Mouse (Mus musculus): ENCODE results near the gene Tcp11. TPM values are rescaled to one million over a fixed set of nuclear protein-coding genes. Genes with fewer than 3 reads are reported as not detected.

Tcp11 gene
- under 1 TPM; 0.61 to 0.88 TPM for total RNA-seq (2021)
- long read RNA-seq, experiment 1, partial matches to known transcripts: 0 of 1 reads
- long read RNA-seq, experiment 1, other reads (novel, unspliced or antisense): 0 of 1 reads
- long read RNA-seq, experiment 2, partial matches to known transcripts: 0 of 1 reads
- long read RNA-seq, experiment 2, other reads (novel, unspliced or antisense): 0 of 1 reads

DNA sequence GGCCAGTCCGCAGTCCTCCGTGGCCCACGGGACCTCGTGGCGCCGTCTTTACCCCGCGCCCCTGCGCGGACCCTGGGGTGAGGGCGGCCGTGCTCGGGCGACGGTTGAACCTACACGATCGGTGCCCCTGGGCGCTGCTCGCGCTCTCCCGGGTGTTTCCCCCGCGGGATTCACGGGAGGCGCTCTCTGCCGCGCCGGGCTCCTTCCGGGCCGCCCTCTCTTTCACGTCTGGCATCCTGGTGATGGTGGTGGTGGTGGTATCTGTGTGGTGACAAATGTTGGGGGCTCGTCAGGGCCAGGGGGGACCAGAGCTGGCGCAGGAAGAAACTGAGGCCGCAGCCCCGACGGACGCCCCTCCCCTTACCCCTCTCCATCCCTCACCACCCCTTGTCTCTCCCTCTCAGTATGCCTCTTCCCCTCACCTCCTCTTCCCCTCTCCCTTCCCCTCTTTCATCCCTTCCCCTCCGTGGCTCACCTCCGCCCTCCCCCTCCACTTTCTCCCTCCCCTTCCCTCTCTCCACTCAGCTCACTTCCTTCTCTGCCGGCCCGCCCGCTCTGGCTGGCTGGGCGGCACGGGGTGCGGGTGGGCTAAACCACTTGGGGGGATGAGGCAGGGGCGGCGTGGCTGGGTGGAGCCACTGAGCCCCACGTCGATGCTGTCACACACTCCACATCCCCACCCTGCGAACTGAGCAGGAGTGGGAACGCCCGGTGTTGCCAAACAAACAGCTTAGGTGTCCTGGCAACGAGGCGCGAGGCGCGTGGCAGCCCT, at the start of gene Tcp11:
Tcp11 (minus strand) TSS at position 595 of the 772 bp plus-strand sequence.
- H3K27ac ChIP-seq: no peak within 1 kb of the TSS
- peak in 1 of 2 experiments; percentile 24 for DNase-seq (ENCODE audit: extremely low spot score in 1 of 2, low spot score in 2 of 2)
- intact Hi-C loops (cut with DNase I): loop anchor here (10.0 kb wide), 1 partner anchor 225 kb away; no protein-coding TSS in a partner anchor

GRCm38 (mm10) chr17:28129796-28130195, 49.4 kb upstream of the Tcp11 start:
- DNase-seq (ENCODE audit: extremely low spot score in 1 of 2, low spot score in 2 of 2): no peak
- TF ChIP-seq CTCF (IDR thresholded peaks at IDR 0.05): no peak
- intact Hi-C loops (cut with DNase I): no loop called here

More for the DNA sequence above, at the start of gene Tcp11:
- H3K4me3 ChIP-seq: peak within 1 kb of the TSS; percentile 59
- no peak for TF ChIP-seq CTCF (IDR thresholded peaks at IDR 0.05)

DNA sequence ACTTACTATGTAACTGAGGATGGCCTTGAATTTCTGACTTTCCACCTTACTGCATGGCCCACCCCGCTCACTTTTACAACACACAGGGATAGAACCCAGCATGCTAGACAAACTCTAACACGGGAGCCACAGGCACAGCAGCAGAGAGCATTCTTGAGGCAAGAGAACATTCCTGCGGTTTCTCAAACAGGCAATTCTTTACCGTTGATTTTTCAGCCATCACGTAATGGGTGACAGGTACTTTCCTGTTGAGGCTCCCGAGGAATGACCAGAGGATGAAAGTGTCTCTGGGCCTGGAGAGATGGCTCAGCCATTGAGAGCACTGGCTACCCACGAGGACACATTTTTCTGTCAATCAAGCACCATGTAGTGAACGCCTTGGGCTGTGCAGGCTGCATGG, 43.9 kb upstream of the Tcp11 start:
- no peak for TF ChIP-seq CTCF (IDR thresholded peaks at IDR 0.05)
- DNase-seq (ENCODE audit: extremely low spot score in 1 of 2, low spot score in 2 of 2): no peak
- H3K4me3 ChIP-seq: no peak overlapping the region
- intact Hi-C loops (cut with DNase I): no loop called here
- H3K27ac ChIP-seq: no peak overlapping the region

More at GRCm38 (mm10) chr17:28129796-28130195, 49.4 kb upstream of the Tcp11 start:
- H3K4me3 ChIP-seq: no peak overlapping the region
- no peak overlapping the region for H3K27ac ChIP-seq

- DNase-seq (ENCODE audit: extremely low spot score in 1 of 2, low spot score in 2 of 2): no peak
- intact Hi-C loops (cut with DNase I): no loop called here
Observed at GRCm38 (mm10) chr17:28123627-28124026, 43.2 kb upstream of the Tcp11 start.

GRCm38 (mm10) chr17:28122949-28123348, 42.5 kb upstream of the Tcp11 start:
- no peak for DNase-seq (ENCODE audit: extremely low spot score in 1 of 2, low spot score in 2 of 2)
- no peak for TF ChIP-seq CTCF (IDR thresholded peaks at IDR 0.05)
- Histone ChIP-seq H3K4me3 (no peak overlapping the region), H3K27ac (no peak overlapping the region)
- intact Hi-C loops (cut with DNase I): no loop called here

More at GRCm38 (mm10) chr17:28123627-28124026, 43.2 kb upstream of the Tcp11 start:
- TF ChIP-seq CTCF (IDR thresholded peaks at IDR 0.05): no peak
- Histone ChIP-seq H3K27ac (no peak overlapping the region), H3K4me3 (no peak overlapping the region)

GRCm38 (mm10) chr17:28120460-28120859, 40.0 kb upstream of the Tcp11 start:
- intact Hi-C loops (cut with DNase I): no loop called here
- no peak for TF ChIP-seq CTCF (IDR thresholded peaks at IDR 0.05)
- no peak for DNase-seq (ENCODE audit: extremely low spot score in 1 of 2, low spot score in 2 of 2)

DNA sequence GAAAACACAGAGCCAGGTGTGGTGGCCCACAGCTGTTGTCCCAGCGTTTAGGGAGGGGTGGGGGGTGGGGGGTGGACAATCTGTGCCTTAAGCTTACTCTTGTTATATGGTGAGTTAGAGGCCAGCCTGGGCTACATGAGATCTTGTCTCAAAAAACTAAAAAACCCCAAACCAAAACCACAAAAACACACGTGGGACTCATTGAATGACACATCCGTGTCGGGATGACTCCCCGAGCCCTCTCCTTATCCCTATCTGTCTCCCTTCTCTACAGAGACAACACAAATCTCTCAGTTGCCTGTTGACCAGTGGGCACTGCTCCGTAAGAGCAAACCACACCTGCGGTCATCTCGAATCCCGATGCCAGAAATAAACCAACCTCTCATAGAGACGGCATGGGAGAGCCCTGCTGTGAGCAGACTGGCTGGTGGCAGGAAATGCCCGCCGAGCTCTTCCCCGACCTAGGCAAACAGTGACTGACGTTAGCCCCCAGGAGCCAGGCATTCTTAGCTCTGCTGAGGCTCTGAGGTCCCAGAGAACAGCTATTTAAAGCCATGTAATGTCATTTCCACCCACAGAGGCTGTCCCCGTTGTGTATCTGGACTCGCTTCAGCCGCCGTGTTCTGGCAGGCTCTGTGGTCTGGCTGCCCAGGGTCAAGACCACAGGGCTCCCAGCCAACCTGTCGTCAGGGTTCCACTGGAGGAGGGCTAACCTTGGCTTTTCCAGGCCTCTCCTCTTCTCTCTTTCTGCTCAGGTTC, 37.2 kb upstream of the Tcp11 start:
- no peak overlapping the region for H3K4me3 ChIP-seq
- no peak overlapping the region for H3K27ac ChIP-seq
- intact Hi-C loops (cut with DNase I): no loop called here
- DNase-seq (ENCODE audit: extremely low spot score in 1 of 2, low spot score in 2 of 2): no peak
- no peak for TF ChIP-seq CTCF (IDR thresholded peaks at IDR 0.05)

More at GRCm38 (mm10) chr17:28120460-28120859, 40.0 kb upstream of the Tcp11 start:
- H3K27ac ChIP-seq: no peak overlapping the region
- no peak overlapping the region for H3K4me3 ChIP-seq

- Histone ChIP-seq H3K27ac (no peak overlapping the region), H3K4me3 (no peak overlapping the region)
- DNase-seq (ENCODE audit: extremely low spot score in 1 of 2, low spot score in 2 of 2): no peak
- no peak for TF ChIP-seq CTCF (IDR thresholded peaks at IDR 0.05)
- intact Hi-C loops (cut with DNase I): no loop called here
Observed at GRCm38 (mm10) chr17:28116335-28116734, 35.9 kb upstream of the Tcp11 start.

DNA sequence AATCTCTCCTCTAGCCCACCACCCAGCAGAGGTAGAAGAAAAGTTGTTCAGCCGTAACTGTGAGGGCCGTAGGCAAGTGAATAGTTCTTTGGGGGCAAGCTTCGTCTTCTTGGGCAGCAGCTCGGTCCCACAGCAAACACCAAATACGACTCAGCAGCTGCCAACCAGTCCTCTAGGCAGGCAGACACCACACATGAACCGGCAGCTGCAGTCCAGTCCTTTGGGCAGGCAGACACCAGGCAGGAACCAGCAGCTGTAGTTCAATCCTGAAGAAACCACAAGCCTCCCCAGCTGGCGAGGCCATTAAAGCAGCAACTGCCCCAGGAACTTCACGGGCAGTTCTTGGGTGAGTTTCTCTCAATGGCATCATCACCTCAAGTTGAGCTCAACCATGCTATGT, 31.8 kb upstream of the Tcp11 start:
- no peak overlapping the region for H3K4me3 ChIP-seq
- no peak for TF ChIP-seq CTCF (IDR thresholded peaks at IDR 0.05)
- DNase-seq (ENCODE audit: extremely low spot score in 1 of 2, low spot score in 2 of 2): no peak
- H3K27ac ChIP-seq: no peak overlapping the region
- intact Hi-C loops (cut with DNase I): no loop called here

- no peak overlapping the region for H3K27ac ChIP-seq
- TF ChIP-seq CTCF (IDR thresholded peaks at IDR 0.05): no peak
- H3K4me3 ChIP-seq: no peak overlapping the region
- intact Hi-C loops (cut with DNase I): no loop called here
- DNase-seq (ENCODE audit: extremely low spot score in 1 of 2, low spot score in 2 of 2): no peak
Observed at GRCm38 (mm10) chr17:28107275-28107674, 26.8 kb upstream of the Tcp11 start.

GRCm38 (mm10) chr17:28106352-28106751, 25.9 kb upstream of the Tcp11 start:
- peak; percentile 44 for TF ChIP-seq CTCF (IDR thresholded peaks at IDR 0.05)
- intact Hi-C loops (cut with DNase I): no loop called here
- DNase-seq (ENCODE audit: extremely low spot score in 1 of 2, low spot score in 2 of 2): no peak
- Histone ChIP-seq H3K27ac (no peak overlapping the region), H3K4me3 (no peak overlapping the region)

- no peak for DNase-seq (ENCODE audit: extremely low spot score in 1 of 2, low spot score in 2 of 2)
- TF ChIP-seq CTCF (IDR thresholded peaks at IDR 0.05): no peak
- H3K4me3 ChIP-seq: no peak overlapping the region
- intact Hi-C loops (cut with DNase I): no loop called here
- no peak overlapping the region for H3K27ac ChIP-seq
Observed at GRCm38 (mm10) chr17:28104416-28104815, 24.0 kb upstream of the Tcp11 start.
